Mouse (Mus musculus) myocyte (in vitro differentiated cells): ENCODE measurements around the gene Slit3.

Source experiments
- CEBPB ChIP-seq: IDR thresholded peaks from 2 replicates; pipeline ENCODE4 v1.6.1; 2011; ENCODE audit warnings: mild to moderate bottlenecking, moderate library complexity; ENCODE audit not compliant: poor library complexity, insufficient read depth, severe bottlenecking
- E2F4 ChIP-seq: IDR thresholded peaks from one replicate; pipeline ENCODE4 v1.6.1; 2011; ENCODE audit warnings: mild to moderate bottlenecking, control low read depth, moderate library complexity; ENCODE audit not compliant: insufficient read depth
- MAX ChIP-seq: IDR thresholded peaks from one replicate; pipeline ENCODE4 v1.6.1; 2011; ENCODE audit warnings: low read depth, mild to moderate bottlenecking, control low read depth
- MYOD1 ChIP-seq, 3 experiments: IDR thresholded peaks; one replicate each; pipeline ENCODE4 v1.6.1; 2011; ENCODE audit warnings: control low read depth in 2 of 3, low read depth in 2 of 3, mild to moderate bottlenecking in 2 of 3, moderate library complexity in 1 of 3; ENCODE audit not compliant: insufficient read length in 2 of 3, control insufficient read depth in 1 of 3
- MYOG ChIP-seq, 3 experiments: IDR thresholded peaks; one replicate each; pipeline ENCODE4 v1.6.1; 2011; ENCODE audit warnings: control low read depth in 2 of 3, low read depth in 2 of 3, mild to moderate bottlenecking in 2 of 3; ENCODE audit not compliant: insufficient read length in 2 of 3, control insufficient read depth in 1 of 3, insufficient read depth in 1 of 3
- POLR2A ChIP-seq: IDR thresholded peaks from one replicate; pipeline ENCODE4 v1.6.1; 2011; ENCODE audit warnings: low read depth, mild to moderate bottlenecking, control low read depth, moderate library complexity; ENCODE audit not compliant: insufficient read length
- POLR2AphosphoS2 ChIP-seq: IDR thresholded peaks from one replicate; pipeline ENCODE4 v1.6.1; 2011; ENCODE audit warnings: low read depth, control low read depth; ENCODE audit not compliant: insufficient read length
- REST ChIP-seq: IDR thresholded peaks from one replicate; pipeline ENCODE4 v1.6.1; 2011; ENCODE audit warnings: mild to moderate bottlenecking, control low read depth, moderate library complexity; ENCODE audit not compliant: insufficient read depth, insufficient read length
- SRF ChIP-seq: IDR thresholded peaks from one replicate; pipeline ENCODE4 v1.6.1; 2011; ENCODE audit warnings: low read depth; ENCODE audit not compliant: control insufficient read depth, insufficient read length
- TCF12 ChIP-seq: IDR thresholded peaks from one replicate; pipeline ENCODE4 v1.6.1; 2011; ENCODE audit warnings: mild to moderate bottlenecking, control low read depth; ENCODE audit not compliant: poor library complexity, insufficient read depth, severe bottlenecking
- USF1 ChIP-seq: IDR thresholded peaks from one replicate; pipeline ENCODE4 v1.6.1; 2011; ENCODE audit warnings: low read depth, mild to moderate bottlenecking, control low read depth, moderate library complexity

DNA sequence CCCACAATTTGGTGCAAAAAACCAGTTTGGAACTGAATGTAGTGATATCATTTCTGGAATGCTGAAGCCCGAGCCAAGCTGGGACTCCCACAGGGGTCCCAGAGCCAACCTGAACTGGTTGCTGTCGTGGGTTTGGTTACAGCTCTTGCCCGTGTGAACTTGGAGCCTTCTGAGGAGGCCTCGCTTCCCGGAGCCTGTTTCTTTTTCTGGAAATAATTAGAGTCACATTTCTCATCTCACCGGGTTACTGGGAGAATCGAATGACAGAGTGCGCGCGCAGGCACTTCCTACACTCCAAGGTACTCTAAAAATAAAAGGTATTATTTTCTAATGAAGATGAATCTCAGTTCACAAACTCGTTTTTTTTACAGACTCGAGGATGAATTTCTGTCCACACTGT is 267.4 kb downstream of the Slit3 start:
- TF ChIP-seq USF1 (no peak), REST (no peak), MAX (no peak), E2F4 (no peak), POLR2A (no peak), POLR2AphosphoS2 (no peak), MYOG (IDR thresholded peaks at IDR 0.05; ENCODE audit: control insufficient read depth in 1 of 3, insufficient read depth in 1 of 3, insufficient read length in 2 of 3, low read depth in 2 of 3) (no peak), MYOD1 (IDR thresholded peaks at IDR 0.05; ENCODE audit: control insufficient read depth in 1 of 3, insufficient read length in 2 of 3, low read depth in 2 of 3) (no peak), SRF (no peak), TCF12 (no peak), CEBPB (no peak)
